Mouse (Mus musculus) testis, adult 2 months (tissue): Measurements from ENCODE around the gene Ift81.

ENCODE experiments used
- CTCF ChIP-seq: fragments of 200-500 bp; IDR thresholded peaks from 2 replicates; pipeline ENCODE4 v1.5.1; 2012; ENCODE audit warnings: low read depth, mild to moderate bottlenecking, inconsistent platforms, low read length, moderate library complexity; ENCODE audit not compliant: control insufficient read depth, insufficient read depth, insufficient replicate concordance
- POLR2A ChIP-seq: fragments of 200-500 bp; IDR thresholded peaks from 2 replicates; pipeline ENCODE4 v1.6.1; 2012; ENCODE audit warnings: low read depth, mild to moderate bottlenecking, inconsistent platforms, low read length, moderate library complexity; ENCODE audit not compliant: control insufficient read depth

DNA sequence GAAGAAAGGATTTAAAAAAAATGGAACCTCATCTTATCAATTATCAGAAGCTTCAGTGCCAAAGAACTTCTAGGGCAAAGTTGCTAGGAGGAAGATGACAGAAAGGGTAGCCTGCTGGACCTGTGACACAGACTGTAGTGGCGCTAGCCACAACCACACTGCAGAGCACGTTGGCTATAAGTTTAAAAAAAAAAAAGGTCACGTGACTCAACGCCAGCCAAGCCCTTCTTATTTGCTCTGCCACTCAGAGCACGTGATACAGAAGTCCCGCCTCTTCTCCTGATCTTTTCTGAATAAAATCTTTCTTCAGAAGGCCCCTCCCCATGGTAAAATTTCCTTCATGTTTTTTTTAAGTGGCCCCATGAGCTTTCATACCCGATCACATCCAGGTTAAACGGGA lies 20.9 kb upstream of the Ift81 start:
- no peak for TF ChIP-seq POLR2A
- TF ChIP-seq CTCF: no peak
